Mouse (Mus musculus): Measurements from ENCODE around the gene Camk1g. TPM values are rescaled to one million over a fixed set of nuclear protein-coding genes. Genes with fewer than 3 reads are reported as not detected.

Camk1g gene
- polyA plus RNA-seq, 1 experiment from 2014 or later: 12.2 TPM

DNA sequence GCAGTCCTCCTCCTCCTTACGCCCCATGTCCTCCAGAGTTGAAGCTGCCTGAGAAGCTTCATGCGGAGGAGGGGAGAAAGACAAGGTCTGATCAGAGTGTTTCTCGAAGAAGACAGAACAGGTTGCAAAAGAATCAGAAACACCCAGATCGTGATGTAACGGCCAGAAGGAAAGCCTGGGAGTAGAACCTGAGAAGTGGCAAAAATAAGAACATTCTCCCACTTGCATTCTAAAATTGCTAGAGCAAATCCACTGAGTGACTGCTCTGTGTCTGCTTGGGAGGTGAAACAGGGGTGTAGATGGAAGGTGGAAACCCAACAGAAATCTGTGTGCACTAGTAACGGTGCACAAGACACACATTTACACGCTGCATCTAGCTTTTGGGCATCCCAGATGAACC is 8.0 kb downstream of the Camk1g start:
- Histone ChIP-seq H3K9me3 (ENCODE audit: control insufficient read depth, low read length) (no peaks in the 10 kb centered on the region), H3K4me2 (replicated peaks; ENCODE audit: low read depth, low read length) (no peak overlapping the region)
- WGBS: 92% methylated on average over 7 of the region's 7 CpGs

DNA sequence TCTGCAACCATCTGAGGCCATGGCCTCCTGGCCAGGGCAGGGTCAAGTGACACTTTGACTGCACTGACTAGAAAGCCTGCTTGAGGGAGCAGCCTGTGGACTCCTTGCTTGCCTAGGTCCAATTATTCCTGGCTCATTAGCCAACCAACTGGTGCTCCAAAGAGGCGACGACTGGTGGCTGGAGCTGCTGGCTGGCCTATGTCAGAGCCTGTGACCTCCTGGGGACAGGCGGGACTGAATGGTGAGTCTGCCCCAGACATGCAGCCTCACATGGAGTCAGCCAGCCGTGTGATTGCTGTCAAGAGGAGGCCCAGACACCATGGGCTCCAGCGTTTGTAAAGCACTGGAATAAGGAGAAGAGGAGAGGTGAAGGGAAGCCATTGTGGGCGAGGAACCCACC is 8.9 kb downstream of the Camk1g start:
- ATAC-seq (ENCODE audit: low FRiP score): peak; percentile 63; the same call in 1 of the 2 replicates
- peaks cover 2% of the 10 kb centered on the region; the same call in 1 of the 2 replicates for H3K4me1 ChIP-seq (replicated peaks; ENCODE audit: control insufficient read depth, insufficient read depth, low read length)
- 33% methylated on average over 6 of the region's 6 CpGs for WGBS
- no peak overlapping the region for H3K27ac ChIP-seq (ENCODE audit: low read depth, low read length)
- H3K9ac ChIP-seq (ENCODE audit: low read depth, low read length): no peak overlapping the region
- no peaks in the 10 kb centered on the region for H3K36me3 ChIP-seq (ENCODE audit: control insufficient read depth, insufficient read depth, low read length)
- peak; percentile 23 for DNase-seq (ENCODE audit: low spot score)
- no peaks in the 10 kb centered on the region for H3K27me3 ChIP-seq (ENCODE audit: control insufficient read depth, insufficient read depth, low read length)
- H3K4me3 ChIP-seq (ENCODE audit: low read depth, low read length): no peak overlapping the region
- H3K4me2 ChIP-seq (replicated peaks; ENCODE audit: low read depth, low read length): no peak overlapping the region
- H3K9me3 ChIP-seq (ENCODE audit: control insufficient read depth, low read length): no peaks in the 10 kb centered on the region

More for the DNA sequence above, 8.0 kb downstream of the Camk1g start:
- Histone ChIP-seq H3K27me3 (ENCODE audit: control insufficient read depth, insufficient read depth, low read length) (no peaks in the 10 kb centered on the region), H3K9ac (ENCODE audit: low read depth, low read length) (no peak overlapping the region), H3K4me1 (replicated peaks; ENCODE audit: control insufficient read depth, insufficient read depth, low read length) (peaks cover 2% of the 10 kb centered on the region; the same call in 1 of the 2 replicates), H3K27ac (ENCODE audit: low read depth, low read length) (no peak overlapping the region), H3K36me3 (ENCODE audit: control insufficient read depth, insufficient read depth, low read length) (no peaks in the 10 kb centered on the region), H3K4me3 (ENCODE audit: low read depth, low read length) (no peak overlapping the region)
- ATAC-seq (ENCODE audit: low FRiP score): no peak
- no peak for DNase-seq (ENCODE audit: low spot score)

DNA sequence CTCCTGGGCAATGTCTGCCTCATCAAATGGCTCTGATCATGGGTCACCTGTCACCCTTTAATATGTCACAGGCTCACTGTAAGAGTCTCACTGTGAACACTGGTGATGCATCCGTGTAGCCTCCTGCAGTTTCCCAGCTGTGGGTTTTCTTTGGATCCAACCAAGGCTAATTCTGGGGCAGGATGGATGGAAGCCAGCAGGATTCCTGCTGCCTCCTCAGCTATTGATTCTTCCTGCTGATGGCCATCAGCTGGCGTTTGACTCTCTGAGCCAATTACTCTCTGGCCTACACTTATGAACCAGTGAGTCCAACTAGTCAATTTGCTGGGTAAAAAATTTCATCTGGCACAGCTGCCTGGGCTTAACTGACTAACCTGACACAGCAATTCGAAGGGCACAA is 10.9 kb downstream of the Camk1g start:
- no peaks in the 10 kb centered on the region for H3K9me3 ChIP-seq (ENCODE audit: control insufficient read depth, low read length)
- no peaks in the 10 kb centered on the region for H3K27me3 ChIP-seq (ENCODE audit: control insufficient read depth, insufficient read depth, low read length)
- ATAC-seq (ENCODE audit: low FRiP score) (no peak), DNase-seq (ENCODE audit: low spot score) (no peak)
- H3K9ac ChIP-seq (ENCODE audit: low read depth, low read length): no peak overlapping the region
- peaks cover 2% of the 10 kb centered on the region; the same call in 1 of the 2 replicates for H3K4me1 ChIP-seq (replicated peaks; ENCODE audit: control insufficient read depth, insufficient read depth, low read length)
- no peak overlapping the region for H3K4me3 ChIP-seq (ENCODE audit: low read depth, low read length)
- no peak overlapping the region for H3K4me2 ChIP-seq (replicated peaks; ENCODE audit: low read depth, low read length)
- H3K27ac ChIP-seq (ENCODE audit: low read depth, low read length): no peak overlapping the region
- 72% methylated on average over 3 of the region's 3 CpGs for WGBS
- H3K36me3 ChIP-seq (ENCODE audit: control insufficient read depth, insufficient read depth, low read length): no peaks in the 10 kb centered on the region

DNA sequence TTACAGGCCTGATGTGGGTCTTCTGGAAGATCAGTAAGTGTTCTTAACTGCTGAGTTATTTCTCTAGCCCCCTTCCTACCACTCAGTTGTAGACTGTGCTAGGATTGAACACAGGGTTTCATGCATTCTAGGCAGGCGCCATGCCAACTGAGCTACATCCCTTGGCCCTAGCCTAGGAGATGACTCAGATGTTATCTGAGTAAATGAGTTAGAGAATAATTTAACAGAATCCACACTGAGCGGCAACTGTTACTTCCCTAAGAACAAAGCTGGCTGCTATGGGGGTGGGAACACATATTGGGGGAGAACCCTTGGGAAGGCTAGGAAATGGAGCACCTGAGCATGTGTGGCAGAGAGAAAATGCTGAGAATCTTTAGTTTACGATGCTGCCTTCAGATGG is 18.5 kb downstream of the Camk1g start:
- H3K27me3 ChIP-seq (ENCODE audit: control insufficient read depth, insufficient read depth, low read length): no peaks in the 10 kb centered on the region
- H3K4me3 ChIP-seq (ENCODE audit: low read depth, low read length): no peak overlapping the region
- no peaks in the 10 kb centered on the region for H3K9me3 ChIP-seq (ENCODE audit: control insufficient read depth, low read length)
- WGBS: 95% methylated on average over 3 of the region's 3 CpGs
- no peak overlapping the region for H3K4me2 ChIP-seq (replicated peaks; ENCODE audit: low read depth, low read length)
- no peak for ATAC-seq (ENCODE audit: low FRiP score)
- no peak overlapping the region for H3K9ac ChIP-seq (ENCODE audit: low read depth, low read length)
- no peak overlapping the region for H3K27ac ChIP-seq (ENCODE audit: low read depth, low read length)
- DNase-seq (ENCODE audit: low spot score): no peak
- no peaks in the 10 kb centered on the region for H3K36me3 ChIP-seq (ENCODE audit: control insufficient read depth, insufficient read depth, low read length)
- H3K4me1 ChIP-seq (replicated peaks; ENCODE audit: control insufficient read depth, insufficient read depth, low read length): no peaks in the 10 kb centered on the region

DNA sequence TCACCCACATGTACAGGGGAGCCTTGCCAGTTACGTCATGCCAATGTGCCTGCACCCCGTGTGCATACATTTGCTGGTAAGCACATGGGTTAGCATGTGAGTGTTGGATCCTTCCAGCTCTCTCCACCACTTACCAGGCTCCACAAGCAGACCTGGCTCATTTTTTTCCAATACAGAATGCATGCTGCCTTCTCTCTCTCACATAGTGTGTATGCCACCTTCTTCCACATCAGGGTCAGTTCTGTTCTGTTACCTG is 19.6 kb downstream of the Camk1g start:
- H3K9ac ChIP-seq (ENCODE audit: low read depth, low read length): no peak overlapping the region
- no peak overlapping the region for H3K27ac ChIP-seq (ENCODE audit: low read depth, low read length)
- no peak overlapping the region for H3K4me3 ChIP-seq (ENCODE audit: low read depth, low read length)
- no peak for DNase-seq (ENCODE audit: low spot score)
- H3K36me3 ChIP-seq (ENCODE audit: control insufficient read depth, insufficient read depth, low read length): no peaks in the 10 kb centered on the region
- H3K4me1 ChIP-seq (replicated peaks; ENCODE audit: control insufficient read depth, insufficient read depth, low read length): no peaks in the 10 kb centered on the region
- no peak overlapping the region for H3K4me2 ChIP-seq (replicated peaks; ENCODE audit: low read depth, low read length)
- H3K9me3 ChIP-seq (ENCODE audit: control insufficient read depth, low read length): no peaks in the 10 kb centered on the region
- no peaks in the 10 kb centered on the region for H3K27me3 ChIP-seq (ENCODE audit: control insufficient read depth, insufficient read depth, low read length)
- 98% methylated on average over 2 of the region's 2 CpGs for WGBS
- ATAC-seq (ENCODE audit: low FRiP score): no peak

DNA sequence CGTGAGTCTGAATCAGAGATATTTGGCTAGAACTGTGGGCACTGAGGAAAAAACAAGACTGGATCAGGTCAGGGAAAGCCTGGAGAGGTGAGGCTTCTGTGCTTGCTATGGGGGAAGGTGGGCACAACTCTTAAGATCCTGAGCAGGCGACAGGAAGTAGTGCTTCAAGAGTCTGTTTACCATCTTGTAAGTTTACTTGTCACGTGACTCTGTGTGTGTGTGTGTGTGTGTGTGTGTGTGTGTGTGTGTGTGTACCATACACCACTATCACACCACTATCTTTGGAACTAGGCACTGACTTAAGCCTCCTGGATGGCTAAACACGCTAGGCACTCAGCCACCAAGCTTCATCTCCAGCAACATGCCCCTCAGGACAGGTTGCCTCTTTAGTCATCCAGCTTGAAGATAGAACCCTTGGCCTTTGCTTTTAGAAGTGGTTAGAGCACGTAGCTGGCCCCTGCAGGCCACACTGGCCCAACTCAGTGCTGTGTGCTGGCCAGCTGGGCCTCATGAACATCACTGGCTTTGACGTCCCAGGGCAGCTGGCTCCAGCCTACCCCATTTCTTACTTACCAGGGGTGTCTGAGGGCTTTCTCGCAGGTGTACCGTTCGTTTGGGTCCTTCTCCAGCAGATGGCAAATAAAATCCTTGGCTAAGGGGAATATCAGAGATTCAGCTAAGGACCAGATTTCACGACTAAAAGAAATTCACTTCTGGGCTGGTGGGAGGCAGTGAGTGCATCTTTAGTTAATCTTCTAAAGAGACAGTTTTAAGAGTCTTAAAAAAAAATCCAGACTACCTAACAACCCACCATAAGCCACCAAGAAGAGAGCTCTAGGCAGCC is 20.2 kb downstream of the Camk1g start:
- H3K9me3 ChIP-seq (ENCODE audit: control insufficient read depth, low read length): no peaks in the 10 kb centered on the region
- H3K4me3 ChIP-seq (ENCODE audit: low read depth, low read length): no peak overlapping the region
- ATAC-seq (ENCODE audit: low FRiP score) (no peak), DNase-seq (ENCODE audit: low spot score) (no peak)
- H3K27ac ChIP-seq (ENCODE audit: low read depth, low read length): no peak overlapping the region
- H3K9ac ChIP-seq (ENCODE audit: low read depth, low read length): no peak overlapping the region
- WGBS: 88% methylated on average over 10 of the region's 10 CpGs
- H3K4me1 ChIP-seq (replicated peaks; ENCODE audit: control insufficient read depth, insufficient read depth, low read length): no peaks in the 10 kb centered on the region
- H3K4me2 ChIP-seq (replicated peaks; ENCODE audit: low read depth, low read length): no peak overlapping the region
- no peaks in the 10 kb centered on the region for H3K27me3 ChIP-seq (ENCODE audit: control insufficient read depth, insufficient read depth, low read length)
- no peaks in the 10 kb centered on the region for H3K36me3 ChIP-seq (ENCODE audit: control insufficient read depth, insufficient read depth, low read length)

DNA sequence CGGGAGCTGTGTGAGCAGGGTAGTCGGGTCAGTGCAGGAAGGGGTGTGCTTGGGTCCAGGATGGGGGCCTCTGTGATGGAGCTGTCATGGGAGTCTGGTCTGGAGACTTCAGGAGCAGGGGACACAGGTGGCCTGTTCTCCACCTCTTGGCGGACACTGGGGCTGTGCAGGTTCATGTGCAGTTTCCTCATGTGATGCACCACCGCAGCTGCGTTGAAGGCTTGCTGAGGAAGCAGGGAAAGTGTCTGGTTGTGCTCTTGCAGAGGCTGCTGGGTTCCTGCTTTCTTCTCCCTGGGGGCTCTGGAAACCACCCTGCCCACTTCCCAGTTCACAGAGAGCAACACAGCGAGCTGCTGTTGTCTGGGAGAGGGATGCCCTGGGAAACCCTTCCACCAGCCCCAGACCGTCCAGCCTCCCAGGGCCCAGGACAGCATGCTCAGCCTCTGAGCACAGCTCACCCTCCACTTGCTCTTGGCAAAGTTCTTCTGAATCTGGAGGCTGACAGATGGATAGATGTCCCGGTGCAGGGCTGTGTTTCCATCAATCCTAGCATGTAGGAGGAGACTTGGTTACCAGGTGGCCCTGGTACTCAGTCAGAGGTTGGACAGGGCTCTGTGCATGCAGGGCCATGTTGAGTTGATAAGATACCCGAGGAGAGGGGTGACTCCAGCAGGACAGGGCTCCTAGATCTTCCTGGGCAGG is 21.7 kb downstream of the Camk1g start:
- Histone ChIP-seq H3K9me3 (ENCODE audit: control insufficient read depth, low read length) (no peaks in the 10 kb centered on the region), H3K27me3 (ENCODE audit: control insufficient read depth, insufficient read depth, low read length) (no peaks in the 10 kb centered on the region), H3K9ac (ENCODE audit: low read depth, low read length) (no peak overlapping the region), H3K4me2 (replicated peaks; ENCODE audit: low read depth, low read length) (no peak overlapping the region), H3K27ac (ENCODE audit: low read depth, low read length) (no peak overlapping the region), H3K36me3 (ENCODE audit: control insufficient read depth, insufficient read depth, low read length) (no peaks in the 10 kb centered on the region), H3K4me1 (replicated peaks; ENCODE audit: control insufficient read depth, insufficient read depth, low read length) (no peaks in the 10 kb centered on the region), H3K4me3 (ENCODE audit: low read depth, low read length) (no peak overlapping the region)
- DNase-seq (ENCODE audit: low spot score) (no peak), ATAC-seq (ENCODE audit: low FRiP score) (no peak)
- 74% methylated on average over 9 of the region's 9 CpGs for WGBS

DNA sequence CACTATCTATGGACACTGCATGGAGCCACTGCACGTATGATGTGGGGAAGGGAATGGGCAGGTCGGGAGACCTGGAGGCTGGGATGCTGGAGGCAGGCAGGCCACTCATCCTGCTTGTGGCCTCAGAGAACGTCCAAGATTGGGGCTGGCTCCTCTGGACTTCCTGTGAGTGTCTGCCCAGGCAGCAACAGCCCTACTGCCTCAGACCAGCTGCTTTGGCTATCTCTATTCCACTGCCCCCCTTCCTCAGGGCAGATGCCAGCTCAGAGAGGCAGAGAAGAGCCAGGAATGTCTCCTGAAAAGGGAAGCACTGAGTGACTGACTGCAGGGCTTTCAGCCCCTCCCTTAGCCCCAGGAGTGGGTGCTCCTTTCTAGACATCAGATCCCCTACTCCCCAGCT is 23.2 kb downstream of the Camk1g start:
- Histone ChIP-seq H3K4me3 (ENCODE audit: low read depth, low read length) (no peak overlapping the region), H3K36me3 (ENCODE audit: control insufficient read depth, insufficient read depth, low read length) (no peaks in the 10 kb centered on the region), H3K4me2 (replicated peaks; ENCODE audit: low read depth, low read length) (no peak overlapping the region), H3K9ac (ENCODE audit: low read depth, low read length) (no peak overlapping the region), H3K27ac (ENCODE audit: low read depth, low read length) (no peak overlapping the region), H3K4me1 (replicated peaks; ENCODE audit: control insufficient read depth, insufficient read depth, low read length) (no peaks in the 10 kb centered on the region), H3K9me3 (ENCODE audit: control insufficient read depth, low read length) (no peaks in the 10 kb centered on the region), H3K27me3 (ENCODE audit: control insufficient read depth, insufficient read depth, low read length) (no peaks in the 10 kb centered on the region)
- WGBS: 71% methylated on average over 3 of the region's 3 CpGs
- ATAC-seq (ENCODE audit: low FRiP score): no peak
- DNase-seq (ENCODE audit: low spot score): no peak

DNA sequence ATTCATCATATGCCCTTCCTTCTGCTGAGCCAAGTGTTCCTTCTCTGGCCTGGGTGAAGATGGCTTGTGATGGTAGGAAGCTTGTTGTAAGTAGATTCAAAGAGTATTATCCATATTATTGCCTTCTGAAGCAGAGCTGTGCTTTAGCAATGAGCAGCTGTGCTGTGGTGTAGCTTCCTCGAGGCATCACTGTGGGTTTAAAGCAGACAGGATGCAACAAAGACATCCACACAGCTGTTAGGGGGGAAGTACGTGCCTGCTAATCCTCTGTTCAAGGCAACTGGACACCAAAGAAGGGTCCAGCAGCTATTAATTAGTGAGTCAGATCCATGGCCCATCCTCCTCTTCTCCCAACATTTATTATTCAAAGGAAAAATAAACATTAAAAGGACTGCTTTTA is 25.1 kb downstream of the Camk1g start:
- Histone ChIP-seq H3K9ac (ENCODE audit: low read depth, low read length) (no peak overlapping the region), H3K27me3 (ENCODE audit: control insufficient read depth, insufficient read depth, low read length) (no peaks in the 10 kb centered on the region), H3K4me1 (replicated peaks; ENCODE audit: control insufficient read depth, insufficient read depth, low read length) (no peaks in the 10 kb centered on the region), H3K9me3 (ENCODE audit: control insufficient read depth, low read length) (no peaks in the 10 kb centered on the region), H3K27ac (ENCODE audit: low read depth, low read length) (no peak overlapping the region), H3K36me3 (ENCODE audit: control insufficient read depth, insufficient read depth, low read length) (no peaks in the 10 kb centered on the region), H3K4me3 (ENCODE audit: low read depth, low read length) (no peak overlapping the region), H3K4me2 (replicated peaks; ENCODE audit: low read depth, low read length) (no peak overlapping the region)
- ATAC-seq (ENCODE audit: low FRiP score) (no peak), DNase-seq (ENCODE audit: low spot score) (no peak)
- WGBS: 52% methylated on average over 2 of the region's 2 CpGs
